Mouse (Mus musculus) CH12.LX (cell line): Measurements from ENCODE around the gene Tbc1d2b. TPM values are rescaled to one million over a fixed set of nuclear protein-coding genes. Genes with fewer than 3 reads are reported as not detected.

Source experiments
- DNase-seq: peaks from one replicate; pipeline ENCODE4 v3.0.0-alpha.2; 2013; ENCODE audit errors: extremely low read depth
- H3K27ac ChIP-seq: 2 replicates; pipeline ENCODE4 v1.5.1; 2012; ENCODE audit warnings: low read depth, mild to moderate bottlenecking, control low read depth, moderate library complexity; ENCODE audit not compliant: insufficient read depth
- H3K27me3 ChIP-seq: replicated peaks from 2 replicates; pipeline ENCODE3; 2012; ENCODE audit warnings: inconsistent platforms
- H3K36me3 ChIP-seq, 2 experiments: replicated peaks in 1 of 2; 2 replicates each; pipeline versions ENCODE3 to v1.6.1; 2012; ENCODE audit warnings: inconsistent platforms in 1 of 2, low read length in 1 of 2, mild to moderate bottlenecking in 1 of 2, mixed read lengths in 1 of 2, moderate library complexity in 1 of 2; ENCODE audit not compliant: control insufficient read depth in 1 of 2, insufficient read depth in 1 of 2
- H3K4me1 ChIP-seq, 2 experiments: 2 replicates each; pipeline ENCODE4 v1.6.1; 2012; ENCODE audit warnings: inconsistent platforms in 1 of 2, moderate library complexity in 1 of 2; ENCODE audit not compliant: insufficient read depth in 2 of 2, control insufficient read depth in 1 of 2
- H3K4me2 ChIP-seq: 2 replicates; pipeline ENCODE4 v1.6.1; 2012; ENCODE audit warnings: low read depth, mild to moderate bottlenecking, control low read depth; ENCODE audit not compliant: poor library complexity, insufficient read depth, severe bottlenecking
- H3K4me3 ChIP-seq, 3 experiments: fragments of 150-350 bp in 1 of 3; sonication (generic) in 1 of 3; replicated peaks in 1 of 3; 2 replicates each; pipeline versions ENCODE3 to v1.5.1; 2011 to 2012; ENCODE audit warnings: low read depth in 2 of 3, low read length in 2 of 3, mild to moderate bottlenecking in 2 of 3, moderate library complexity in 2 of 3, control low read depth in 1 of 3, improper control_type of control experiment in 1 of 3, inconsistent platforms in 1 of 3, mixed read lengths in 1 of 3; ENCODE audit not compliant: poor library complexity in 1 of 3
- H3K79me2 ChIP-seq: replicated peaks from 2 replicates; pipeline ENCODE4 v1.6.1; 2012; ENCODE audit warnings: mild to moderate bottlenecking, moderate library complexity; ENCODE audit not compliant: control insufficient read depth, poor library complexity, insufficient read depth, severe bottlenecking; ENCODE audit errors: extremely low read depth
- H3K9ac ChIP-seq: 2 replicates; pipeline ENCODE4 v1.6.1; 2012; ENCODE audit warnings: low read depth, mild to moderate bottlenecking, control low read depth, moderate library complexity; ENCODE audit not compliant: insufficient read depth
- H3K9me3 ChIP-seq: replicated peaks from 2 replicates; pipeline ENCODE3; 2012; ENCODE audit warnings: low read length, inconsistent platforms, mixed read lengths
- BHLHE40 ChIP-seq: IDR thresholded peaks from 2 replicates; pipeline ENCODE4 v1.6.1; 2011; ENCODE audit warnings: mild to moderate bottlenecking, low read depth, low read length, improper control_type of control experiment
- CHD1 ChIP-seq: IDR thresholded peaks from 2 replicates; pipeline ENCODE4 v1.6.1; 2012; ENCODE audit warnings: low read depth, low read length, improper control_type of control experiment, inconsistent platforms
- CHD2 ChIP-seq: IDR thresholded peaks from 2 replicates; pipeline ENCODE4 v1.6.1; 2011; ENCODE audit warnings: low read length, improper control_type of control experiment
- CTCF ChIP-seq, 2 experiments: IDR thresholded peaks in 1 of 2; conservative IDR thresholded peaks in 1 of 2; 2 replicates each; pipeline ENCODE4 v1.5.1; 2011 to 2012; ENCODE audit warnings: low read depth in 2 of 2, low read length in 2 of 2, improper control_type of control experiment in 1 of 2, inconsistent platforms in 1 of 2, mild to moderate bottlenecking in 1 of 2, moderate library complexity in 1 of 2
- E2F4 ChIP-seq: IDR thresholded peaks from 2 replicates; pipeline ENCODE4 v1.6.1; 2011; ENCODE audit warnings: low read depth, low read length, improper control_type of control experiment; ENCODE audit not compliant: insufficient replicate concordance
- ELF1 ChIP-seq: IDR thresholded peaks from 2 replicates; pipeline ENCODE4 v1.6.1; 2014; ENCODE audit warnings: low read depth, mild to moderate bottlenecking, inconsistent platforms, low read length, improper control_type of control experiment
- ETS1 ChIP-seq: conservative IDR thresholded peaks from 2 replicates; pipeline ENCODE4 v1.6.1; 2012; ENCODE audit warnings: low read depth, mild to moderate bottlenecking, inconsistent platforms, low read length, improper control_type of control experiment, moderate library complexity
- GABPA ChIP-seq: IDR thresholded peaks from 2 replicates; pipeline ENCODE4 v1.6.1; 2012; ENCODE audit warnings: low read depth, low read length, improper control_type of control experiment, inconsistent platforms; ENCODE audit not compliant: insufficient replicate concordance
- HCFC1 ChIP-seq: IDR thresholded peaks from 2 replicates; pipeline ENCODE4 v1.6.1; 2012; ENCODE audit warnings: low read depth, mild to moderate bottlenecking, inconsistent platforms, low read length, improper control_type of control experiment
- IRF4 ChIP-seq: IDR thresholded peaks from 2 replicates; pipeline ENCODE4 v1.6.1; 2014; ENCODE audit warnings: low read depth, mild to moderate bottlenecking, inconsistent platforms, low read length, improper control_type of control experiment
- JUN ChIP-seq: IDR thresholded peaks from 2 replicates; pipeline ENCODE4 v1.6.1; 2011; ENCODE audit warnings: low read depth, mild to moderate bottlenecking, low read length, improper control_type of control experiment, moderate library complexity; ENCODE audit not compliant: insufficient read depth
- JUND ChIP-seq: conservative IDR thresholded peaks from 2 replicates; pipeline ENCODE4 v1.6.1; 2011; ENCODE audit warnings: low read depth, low read length, improper control_type of control experiment
- KAT2A ChIP-seq: IDR thresholded peaks from 2 replicates; pipeline ENCODE4 v1.6.1; 2012; ENCODE audit warnings: low read length, improper control_type of control experiment, inconsistent platforms; ENCODE audit not compliant: insufficient replicate concordance
- MAFK ChIP-seq: IDR thresholded peaks from 2 replicates; pipeline ENCODE4 v1.6.1; 2011; ENCODE audit warnings: low read length, improper control_type of control experiment; ENCODE audit not compliant: insufficient replicate concordance
- MAX ChIP-seq: IDR thresholded peaks from 2 replicates; pipeline ENCODE4 v1.6.1; 2011; ENCODE audit warnings: low read length, improper control_type of control experiment
- MEF2A ChIP-seq: IDR thresholded peaks from 2 replicates; pipeline ENCODE4 v1.6.1; 2014; ENCODE audit warnings: low read depth, mild to moderate bottlenecking, inconsistent platforms, low read length, improper control_type of control experiment, borderline replicate concordance
- MXI1 ChIP-seq: IDR thresholded peaks from 2 replicates; pipeline ENCODE4 v1.6.1; 2011; ENCODE audit warnings: mild to moderate bottlenecking, low read depth, low read length, improper control_type of control experiment
- MYC ChIP-seq: IDR thresholded peaks from 2 replicates; pipeline ENCODE4 v1.6.1; 2011; ENCODE audit warnings: low read depth, mild to moderate bottlenecking, improper control_type of control experiment, low read length
- NELFE ChIP-seq: IDR thresholded peaks from 2 replicates; pipeline ENCODE4 v1.6.1; 2011; ENCODE audit warnings: low read depth, low read length, improper control_type of control experiment
- NRF1 ChIP-seq: IDR thresholded peaks from 2 replicates; pipeline ENCODE4 v1.6.1; 2014; ENCODE audit warnings: low read depth, mild to moderate bottlenecking, inconsistent platforms, low read length, improper control_type of control experiment, moderate library complexity
- PAX5 ChIP-seq: IDR thresholded peaks from 2 replicates; pipeline ENCODE4 v1.6.1; 2012; ENCODE audit warnings: low read length, inconsistent platforms, mixed read lengths
- POLR2AphosphoS2 ChIP-seq: IDR thresholded peaks from 2 replicates; pipeline ENCODE4 v1.6.1; 2011; ENCODE audit warnings: low read depth, low read length, improper control_type of control experiment
- RAD21 ChIP-seq: IDR thresholded peaks from 2 replicates; pipeline ENCODE4 v1.6.1; 2011; ENCODE audit warnings: low read depth, mild to moderate bottlenecking, low read length, improper control_type of control experiment, moderate library complexity
- RCOR1 ChIP-seq: conservative IDR thresholded peaks from 2 replicates; pipeline ENCODE4 v1.6.1; 2012; ENCODE audit warnings: low read depth, mild to moderate bottlenecking, inconsistent platforms, low read length, improper control_type of control experiment
- SIN3A ChIP-seq: IDR thresholded peaks from 2 replicates; pipeline ENCODE4 v1.6.1; 2012; ENCODE audit warnings: low read length, improper control_type of control experiment, inconsistent platforms
- TBP ChIP-seq: conservative IDR thresholded peaks from 2 replicates; pipeline ENCODE4 v1.6.1; 2011; ENCODE audit warnings: low read depth, low read length, improper control_type of control experiment
- TCF12 ChIP-seq: IDR thresholded peaks from 2 replicates; pipeline ENCODE4 v1.6.1; 2014; ENCODE audit warnings: low read depth, mild to moderate bottlenecking, inconsistent platforms, low read length, improper control_type of control experiment
- UBTF ChIP-seq: IDR thresholded peaks from 2 replicates; pipeline ENCODE4 v1.6.1; 2012; ENCODE audit warnings: low read depth, mild to moderate bottlenecking, inconsistent platforms, low read length, improper control_type of control experiment, moderate library complexity
- USF2 ChIP-seq: conservative IDR thresholded peaks from 2 replicates; pipeline ENCODE4 v1.6.1; 2011; ENCODE audit warnings: low read depth, low read length, improper control_type of control experiment
- ZKSCAN1 ChIP-seq: IDR thresholded peaks from 2 replicates; pipeline ENCODE4 v1.6.1; 2012; ENCODE audit warnings: low read depth, inconsistent platforms, low read length, improper control_type of control experiment, borderline replicate concordance
- dilution Hi-C: fragments of 300-500 bp; cut with MboI; formaldehyde crosslinking; loops from 2 replicates; pipeline ENCODE4 v1.14.3; 2020; ENCODE audit warnings: low sequenced_read_pairs; ENCODE audit not compliant: extremely low pct_unique_long_range_greater_than_20kb, extremely low pct_ligation_motif_present
- in situ Hi-C: fragments of 300-500 bp; cut with MboI; formaldehyde crosslinking; loops from 3 replicates; pipeline ENCODE4 v1.14.3; 2019; ENCODE audit warnings: low sequenced_read_pairs, low pct_ligation_motif_present, low pct_unique_long_range_greater_than_20kb, mixed read lengths
- polyA plus RNA-seq: library from polyadenylated mRNA; unstranded; fragments of >175 nt; gene quantifications from 2 replicates; pipeline ENCODE4 v1.2.1, GENCODE M21; 2012; ENCODE audit warnings: low read depth; ENCODE audit not compliant: insufficient read length
- total RNA-seq, 2 experiments: library from RNA; depleted of rRNA; stranded (reverse); fragments of 300-350 nt in 1 of 2; fragments of >200 nt in 1 of 2; gene quantifications; 2 replicates each; pipeline ENCODE4 v1.2.3; 2012 to 2014

The Tbc1d2b gene
- total and polyA plus RNA-seq, 3 experiments, result 0.60 to 1.3 (median 0.76) TPM

- H3K4me2 ChIP-seq, result no peak overlapping the region
- TF ChIP-seq JUND, result no peak
- TF ChIP-seq RCOR1, result no peak
- TF ChIP-seq CHD1, result no peak
- TF ChIP-seq MAFK, result no peak
- TF ChIP-seq NELFE, result no peak
- TF ChIP-seq CHD2, result no peak
- no peak for TF ChIP-seq MEF2A
- no peak for TF ChIP-seq GABPA
- TF ChIP-seq UBTF, result no peak
- TF ChIP-seq HCFC1, result no peak
- no peak for TF ChIP-seq TCF12
- no peak for TF ChIP-seq MYC
- TF ChIP-seq CTCF (conservative IDR thresholded peaks at IDR 0.05 in 1 of 2, IDR thresholded peaks at IDR 0.05 in 1 of 2; ENCODE audit: low read depth in 2 of 2, low read length in 2 of 2), result no peak
- no peak for TF ChIP-seq TBP
- TF ChIP-seq ETS1, result no peak
- TF ChIP-seq POLR2AphosphoS2, result no peak
- TF ChIP-seq ZKSCAN1, result no peak
- no peak for TF ChIP-seq RAD21
- no peak for TF ChIP-seq SIN3A
- TF ChIP-seq, all 38 proteins: peak for 0
- Histone ChIP-seq H3K9me3 (no peaks in the 10 kb centered on the region), H3K4me3 (no peak overlapping the region), H3K4me1 (peaks cover 15 to 40% of the 10 kb centered on the region in 2 experiments), H3K36me3 (no peaks in the 10 kb centered on the region), H3K27me3 (no peaks in the 10 kb centered on the region), H3K9ac (no peak overlapping the region), H3K27ac (no peak overlapping the region), H3K79me2 (no peaks in the 10 kb centered on the region)
- dilution Hi-C loops (no loop called here), in situ Hi-C loops (no loop called here)
- DNase-seq, result no peak
Measured at GRCm38 (mm10) chr9:90260600-90261375, 9.8 kb downstream of the Tbc1d2b start.

DNA sequence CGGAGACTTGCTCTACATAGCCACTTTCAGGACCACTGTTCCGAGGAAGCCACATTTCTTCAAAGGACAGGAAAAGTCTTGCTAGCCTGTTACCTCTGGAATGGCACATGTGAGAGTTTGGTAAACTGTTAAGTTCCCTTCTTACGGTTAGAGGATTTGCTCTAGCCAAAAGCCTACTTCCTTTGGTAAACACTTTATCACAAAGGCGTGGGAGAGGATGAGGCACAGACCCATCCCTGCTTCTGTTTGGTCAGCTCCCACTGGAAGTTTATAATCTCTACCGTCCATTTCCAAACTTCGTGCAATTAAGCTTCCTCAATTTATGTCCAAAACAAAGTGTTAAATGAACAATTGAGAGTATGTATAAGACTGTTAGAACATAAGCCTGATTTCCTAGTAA, 10.5 kb downstream of the Tbc1d2b start:
- H3K36me3 ChIP-seq, result no peaks in the 10 kb centered on the region
- H3K27ac ChIP-seq, result no peak overlapping the region
- dilution Hi-C loops, result no loop called here
- no peaks in the 10 kb centered on the region for H3K27me3 ChIP-seq
- in situ Hi-C loops, result no loop called here
- H3K9me3 ChIP-seq, result no peaks in the 10 kb centered on the region
- DNase-seq, result no peak
- H3K9ac ChIP-seq, result no peak overlapping the region
- no peak overlapping the region for H3K4me3 ChIP-seq
- H3K79me2 ChIP-seq, result no peaks in the 10 kb centered on the region
- no peak for TF ChIP-seq JUND
- no peak for TF ChIP-seq MXI1
- TF ChIP-seq PAX5, result no peak
- no peak for TF ChIP-seq IRF4
- TF ChIP-seq E2F4, result no peak
- TF ChIP-seq KAT2A, result no peak
- no peak for TF ChIP-seq USF2
- no peak for TF ChIP-seq JUN
- TF ChIP-seq TCF12, result no peak
- no peak for TF ChIP-seq ETS1
- TF ChIP-seq GABPA, result no peak
- no peak for TF ChIP-seq CHD1
- TF ChIP-seq BHLHE40, result no peak
- TF ChIP-seq ELF1, result no peak
- no peak for TF ChIP-seq SIN3A
- no peak for TF ChIP-seq MAX
- no peak for TF ChIP-seq NRF1
- no peak for TF ChIP-seq TBP
- TF ChIP-seq NELFE, result no peak
- H3K4me1 ChIP-seq, result peaks cover 15 to 40% of the 10 kb centered on the region in 2 experiments
- no peak overlapping the region for H3K4me2 ChIP-seq
